Mouse (Mus musculus) liver, embryonic 11.5 days (tissue): ENCODE data around the gene Thsd7a. TPM values are rescaled to one million over a fixed set of nuclear protein-coding genes. Genes with fewer than 3 reads are reported as not detected.
A peak's percentile ranks its signal among the peaks of the same experiment; 100 is the strongest.

ENCODE experiments used
- ATAC-seq: fragments of 200-750 bp; cut with Nextera tagmentation; replicated peaks from 2 replicates; pipeline ENCODE4 v1.8.0; 2017; ENCODE audit warnings: moderate number of reproducible peaks, mild to moderate bottlenecking, moderate TSS enrichment, moderate library complexity; ENCODE audit not compliant: low FRiP score
- DNase-seq: peaks from one replicate; pipeline ENCODE4 v3.0.0-alpha.2; 2017; ENCODE audit warnings: low spot score
- H3K27ac ChIP-seq: fragments of 300-500 bp; sonication (generic); 2 replicates; pipeline ENCODE4 v1.5.1; 2014; ENCODE audit warnings: mild to moderate bottlenecking, low read depth, low read length, control low read depth
- H3K27me3 ChIP-seq: fragments of 300-500 bp; sonication (generic); replicated peaks from 2 replicates; pipeline ENCODE4 v1.6.1; 2014; ENCODE audit warnings: low read length, mixed read lengths; ENCODE audit not compliant: control insufficient read depth, insufficient read depth
- H3K36me3 ChIP-seq: fragments of 300-500 bp; sonication (generic); 2 replicates; pipeline ENCODE4 v1.6.1; 2014; ENCODE audit warnings: mild to moderate bottlenecking, low read length, moderate library complexity, mixed read lengths; ENCODE audit not compliant: control insufficient read depth, insufficient read depth
- H3K4me1 ChIP-seq: fragments of 300-500 bp; sonication (generic); replicated peaks from 2 replicates; pipeline ENCODE4 v1.6.1; 2014; ENCODE audit warnings: low read length, mixed read lengths; ENCODE audit not compliant: control insufficient read depth, insufficient read depth
- H3K4me2 ChIP-seq: fragments of 300-500 bp; sonication (generic); 2 replicates; pipeline ENCODE4 v1.6.1; 2014; ENCODE audit warnings: mild to moderate bottlenecking, control low read depth, moderate library complexity
- H3K4me3 ChIP-seq: fragments of 300-500 bp; sonication (generic); 2 replicates; pipeline ENCODE4 v1.5.1; 2014; ENCODE audit warnings: low read depth, low read length, control low read depth
- H3K9ac ChIP-seq: fragments of 300-500 bp; sonication (generic); 2 replicates; pipeline ENCODE4 v1.6.1; 2014; ENCODE audit warnings: low read depth, low read length, control low read depth
- H3K9me3 ChIP-seq: fragments of 300-500 bp; sonication (generic); 2 replicates; pipeline ENCODE4 v1.6.1; 2016; ENCODE audit warnings: low read length, inconsistent platforms, mixed read lengths; ENCODE audit not compliant: control insufficient read depth
- WGBS: fragments of 180-500 bp; shearing (Covaris S2); extraction: QIAGEN DNeasy Blood & Tissue Kit; methylation state at CpG from one replicate; pipeline ENCODE4 v1.1.7; 2014; 5-methylcytosine and 5-hydroxymethylcytosine counted together
- polyA plus RNA-seq: library from polyadenylated mRNA; unstranded; fragments of >200 nt; fragmentation: Nextera tagmentation; extraction: Ambion mirVana; gene quantifications from 2 replicates; pipeline ENCODE4 v1.2.1, GENCODE M21; 2014

The Thsd7a gene
- polyA plus RNA-seq: 0.40 and 0.80 TPM in 2 replicates

DNA sequence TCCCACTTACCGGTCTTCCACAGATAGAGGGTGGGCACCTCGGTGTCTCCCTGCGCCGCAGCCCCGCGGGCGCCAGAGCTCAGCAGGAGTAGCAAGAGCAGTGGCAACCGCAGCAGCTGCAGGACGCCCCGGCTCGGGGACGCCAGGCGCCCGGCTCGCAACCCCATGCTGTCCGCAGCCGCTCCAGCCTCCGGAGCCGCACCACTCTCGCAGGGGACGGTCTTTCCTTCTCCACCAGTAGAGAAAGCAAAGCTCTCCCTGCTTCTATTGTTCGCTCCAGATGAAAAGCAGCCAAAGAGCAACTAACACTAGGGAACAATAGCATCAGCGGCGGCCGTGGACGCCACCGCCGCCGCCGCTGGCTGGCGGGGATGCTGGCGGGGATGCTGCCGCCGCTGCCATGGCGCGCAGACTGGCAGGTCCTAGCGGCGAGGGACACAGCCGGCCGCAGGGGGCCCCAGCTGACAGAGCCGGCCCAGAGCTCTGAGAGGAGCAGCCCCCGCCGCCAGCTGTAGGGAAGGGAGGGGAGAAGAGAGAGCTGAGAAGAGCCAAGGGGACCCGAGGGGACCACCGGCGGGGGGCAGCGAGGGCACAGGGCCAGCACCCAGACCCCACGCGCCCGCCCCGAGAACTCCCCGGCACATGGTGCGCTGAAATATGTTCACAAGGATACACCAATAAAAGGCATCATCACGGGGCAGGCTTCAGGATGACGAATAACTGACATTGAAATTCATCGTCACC lies at the start of gene Thsd7a:
Gene Thsd7a, minus strand, starts transcription at position 624 of the 744 bp plus-strand sequence.
- Histone ChIP-seq H3K4me1 (no peaks in the 10 kb centered on the region), H3K4me3 (peak within 1 kb of the TSS; percentile 52), H3K9me3 (no peaks in the 10 kb centered on the region), H3K9ac (peak within 1 kb of the TSS; percentile 31; the same call in 1 of the 2 replicates), H3K36me3 (no peaks in the 10 kb centered on the region), H3K27me3 (peaks cover 8% of the 10 kb centered on the region), H3K27ac (no peak within 1 kb of the TSS), H3K4me2 (peak within 1 kb of the TSS; percentile 91)
- ATAC-seq (peak; percentile 69), DNase-seq (peak; percentile 64)
- under 1% methylated on average over 54 of the region's 56 CpGs for WGBS

DNA sequence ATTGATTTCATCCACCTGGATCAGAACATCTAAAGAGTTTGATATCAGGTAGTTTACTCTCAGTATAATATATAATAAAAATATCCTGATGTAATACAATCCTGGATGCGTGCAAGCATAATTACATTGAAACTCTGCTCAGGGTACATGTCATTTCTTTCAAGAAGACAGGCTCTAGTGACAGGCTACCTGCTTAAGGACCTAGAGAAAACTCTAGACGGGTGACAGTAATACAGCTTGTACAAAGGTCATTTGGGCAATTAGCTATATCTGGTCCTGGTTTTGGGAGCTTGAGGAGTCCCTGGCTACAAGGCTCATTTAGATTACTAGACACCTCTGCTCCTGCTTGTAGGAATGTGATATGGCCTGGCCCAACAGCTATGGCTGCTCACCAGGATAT lies 37.9 kb upstream of the Thsd7a start:
- H3K9ac ChIP-seq: no peak overlapping the region
- no peak for DNase-seq
- no peak overlapping the region for H3K27ac ChIP-seq
- 61% methylated on average over 2 of the region's 2 CpGs for WGBS
- no peak for ATAC-seq
- H3K4me2 ChIP-seq: no peak overlapping the region
- H3K9me3 ChIP-seq: no peaks in the 10 kb centered on the region
- no peaks in the 10 kb centered on the region for H3K27me3 ChIP-seq
- no peak overlapping the region for H3K4me3 ChIP-seq
- H3K36me3 ChIP-seq: no peaks in the 10 kb centered on the region
- no peaks in the 10 kb centered on the region for H3K4me1 ChIP-seq

DNA sequence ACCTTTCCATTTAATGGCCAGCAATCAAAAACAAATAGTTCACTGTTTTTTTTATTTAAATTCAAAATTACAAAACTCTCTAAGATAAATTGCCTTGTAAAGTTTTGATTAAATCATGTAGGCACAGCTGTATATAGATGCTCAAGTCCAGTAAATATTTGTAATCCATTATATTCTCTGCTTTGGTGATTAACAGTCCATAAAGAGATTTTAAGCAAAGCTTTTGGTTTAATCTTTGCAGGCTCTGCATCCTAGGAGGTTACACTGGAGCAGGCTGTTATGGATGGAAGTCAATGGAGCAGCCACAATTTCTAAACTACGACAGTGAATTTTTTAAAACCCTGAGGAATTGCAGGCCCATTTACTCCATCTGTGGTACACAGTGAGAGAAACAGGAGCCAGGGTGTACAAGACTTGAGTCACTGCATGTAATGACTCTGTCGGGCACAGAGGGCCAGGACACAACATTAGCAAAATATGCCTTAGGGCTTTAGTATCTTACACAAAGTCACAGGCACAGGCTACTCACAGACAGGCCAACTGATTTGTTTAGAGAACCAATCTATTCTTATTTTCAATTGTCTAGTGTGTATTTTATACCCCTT lies 37.3 kb upstream of the Thsd7a start:
- ATAC-seq (no peak), DNase-seq (no peak)
- H3K4me2 ChIP-seq: no peak overlapping the region
- WGBS: 76% methylated on average over 2 of the region's 2 CpGs
- H3K27me3 ChIP-seq: no peaks in the 10 kb centered on the region
- no peak overlapping the region for H3K27ac ChIP-seq
- H3K4me1 ChIP-seq: no peaks in the 10 kb centered on the region
- H3K4me3 ChIP-seq: no peak overlapping the region
- H3K36me3 ChIP-seq: no peaks in the 10 kb centered on the region
- H3K9ac ChIP-seq: no peak overlapping the region
- no peaks in the 10 kb centered on the region for H3K9me3 ChIP-seq

DNA sequence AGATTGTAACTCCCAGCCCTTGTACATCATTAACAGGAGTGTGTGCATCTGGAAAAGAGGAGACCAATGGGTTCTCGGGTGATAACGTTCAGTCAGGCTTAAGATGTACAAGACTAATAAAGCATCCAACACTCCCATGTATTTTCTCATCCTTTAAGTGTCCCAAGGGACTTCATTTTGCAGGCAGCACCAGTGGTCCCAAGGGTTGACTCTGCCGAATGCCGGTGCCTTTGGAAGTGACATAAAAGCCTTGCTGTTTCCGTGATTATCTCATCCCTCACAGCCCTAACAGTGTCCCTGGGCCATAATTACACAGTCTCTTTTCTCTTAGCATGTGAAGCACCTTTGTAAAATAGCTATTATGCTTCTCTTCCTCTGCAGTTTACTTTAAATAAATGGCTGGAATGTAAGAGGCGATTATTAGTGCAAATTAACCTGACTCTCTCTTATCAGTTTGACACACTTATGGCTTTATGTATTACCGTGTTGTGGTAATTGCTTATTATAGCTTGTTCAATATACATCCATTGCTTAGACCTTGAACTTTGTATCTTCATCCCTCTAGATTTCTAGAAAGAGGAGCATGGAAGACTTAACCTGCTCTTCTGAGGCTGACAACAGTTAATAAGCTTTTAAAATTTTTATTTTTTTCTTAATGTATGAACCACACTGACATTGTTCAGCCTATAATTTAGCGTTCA lies 35.9 kb upstream of the Thsd7a start:
- WGBS: 84% methylated on average over 8 of the region's 8 CpGs
- no peaks in the 10 kb centered on the region for H3K36me3 ChIP-seq
- no peaks in the 10 kb centered on the region for H3K27me3 ChIP-seq
- no peaks in the 10 kb centered on the region for H3K9me3 ChIP-seq
- no peak overlapping the region for H3K9ac ChIP-seq
- DNase-seq: no peak
- no peak overlapping the region for H3K4me3 ChIP-seq
- H3K27ac ChIP-seq: no peak overlapping the region
- no peaks in the 10 kb centered on the region for H3K4me1 ChIP-seq
- no peak for ATAC-seq
- H3K4me2 ChIP-seq: no peak overlapping the region

DNA sequence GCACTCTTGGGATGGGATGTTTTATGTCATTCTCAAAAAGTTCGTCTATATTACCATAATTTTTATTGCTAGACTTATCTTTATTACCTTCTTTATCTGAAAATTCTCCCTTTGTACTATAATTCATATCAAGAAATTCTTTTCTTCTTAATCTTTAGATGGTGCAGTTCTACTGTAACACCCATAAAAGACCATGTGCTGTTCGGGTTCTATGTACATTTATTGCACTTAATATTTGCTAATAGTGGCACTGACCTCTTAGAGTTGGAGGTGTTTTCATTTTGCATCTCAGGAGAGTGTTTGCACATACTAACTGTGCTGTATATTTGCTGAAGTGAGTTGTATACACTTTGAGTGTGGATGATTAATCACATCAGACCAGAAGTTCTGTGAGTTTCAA lies 23.6 kb upstream of the Thsd7a start:
- H3K27ac ChIP-seq: no peak overlapping the region
- no peak overlapping the region for H3K4me3 ChIP-seq
- H3K4me1 ChIP-seq: no peaks in the 10 kb centered on the region
- H3K36me3 ChIP-seq: no peaks in the 10 kb centered on the region
- no peaks in the 10 kb centered on the region for H3K27me3 ChIP-seq
- ATAC-seq (no peak), DNase-seq (no peak)
- 62% methylated on average over 2 of the region's 2 CpGs for WGBS
- no peak overlapping the region for H3K4me2 ChIP-seq
- no peak overlapping the region for H3K9ac ChIP-seq
- no peaks in the 10 kb centered on the region for H3K9me3 ChIP-seq

DNA sequence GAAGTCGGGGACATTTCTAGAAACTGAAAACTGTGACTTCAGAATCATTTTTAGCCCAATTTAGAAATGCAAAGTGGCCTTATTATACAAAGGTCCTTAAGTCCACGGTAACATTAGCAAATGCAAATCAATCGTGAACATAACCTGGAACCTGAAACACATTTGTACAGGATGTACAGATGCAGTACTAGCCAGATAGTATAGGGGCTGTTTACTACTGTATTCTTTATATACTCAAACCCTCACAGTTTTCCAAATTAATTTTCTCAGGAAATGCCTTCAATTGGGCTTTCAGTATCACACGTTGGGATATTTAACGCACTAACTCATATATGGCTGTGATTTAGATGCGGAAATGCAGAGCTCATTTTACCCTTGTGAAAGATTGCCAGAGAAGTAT lies 16.0 kb upstream of the Thsd7a start:
- WGBS: 75% methylated on average over 6 of the region's 6 CpGs
- Histone ChIP-seq H3K4me1 (no peaks in the 10 kb centered on the region), H3K4me3 (no peak overlapping the region), H3K9ac (no peak overlapping the region), H3K36me3 (no peaks in the 10 kb centered on the region), H3K27me3 (no peaks in the 10 kb centered on the region), H3K27ac (no peak overlapping the region), H3K4me2 (no peak overlapping the region), H3K9me3 (no peaks in the 10 kb centered on the region)
- DNase-seq (no peak), ATAC-seq (no peak)

DNA sequence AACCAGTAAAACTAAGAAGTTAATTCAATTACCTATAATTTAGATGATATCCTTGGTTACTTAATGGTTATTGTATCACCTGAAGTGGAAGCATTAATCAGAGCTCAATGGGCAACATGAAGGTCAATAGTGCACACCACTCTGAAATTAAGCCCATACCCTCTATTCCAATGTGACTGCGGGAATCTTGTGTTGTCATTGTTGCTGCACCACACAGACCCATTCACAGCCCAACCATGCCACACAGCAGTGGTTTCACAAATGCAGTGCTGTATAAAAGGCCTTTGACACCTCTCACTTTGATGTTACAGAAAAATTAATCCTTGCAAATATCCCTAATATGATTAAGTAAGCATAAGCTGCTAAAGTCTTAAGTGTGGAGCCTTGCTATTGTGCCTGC lies 15.4 kb upstream of the Thsd7a start:
- Histone ChIP-seq H3K36me3 (no peaks in the 10 kb centered on the region), H3K4me1 (no peaks in the 10 kb centered on the region), H3K4me2 (no peak overlapping the region), H3K9me3 (no peaks in the 10 kb centered on the region), H3K27ac (no peak overlapping the region), H3K27me3 (no peaks in the 10 kb centered on the region), H3K4me3 (no peak overlapping the region), H3K9ac (no peak overlapping the region)
- WGBS: 78% methylated on average over 1 of the region's 1 CpGs
- DNase-seq (no peak), ATAC-seq (no peak)

DNA sequence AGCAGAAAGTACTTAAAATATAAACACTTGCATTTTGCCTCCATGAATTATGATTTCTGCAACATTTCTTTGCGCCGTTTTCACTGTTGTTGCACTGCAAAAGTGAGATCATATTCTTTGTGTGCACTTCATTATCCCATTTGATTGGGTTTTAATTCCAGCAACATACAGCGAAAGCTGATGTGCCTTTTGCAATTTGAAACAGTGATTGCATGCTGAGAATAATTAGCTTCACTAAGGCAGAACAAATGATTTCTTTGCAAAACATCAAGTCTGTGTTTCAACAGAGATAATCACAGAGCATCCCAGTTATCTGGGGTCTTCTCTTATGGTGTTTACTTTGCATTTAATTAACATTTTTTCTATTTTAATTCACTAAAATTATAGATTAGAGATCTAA lies 14.6 kb upstream of the Thsd7a start:
- Histone ChIP-seq H3K27ac (no peak overlapping the region), H3K9me3 (no peaks in the 10 kb centered on the region), H3K9ac (no peak overlapping the region), H3K36me3 (no peaks in the 10 kb centered on the region), H3K4me1 (no peaks in the 10 kb centered on the region), H3K4me2 (no peak overlapping the region), H3K4me3 (no peak overlapping the region), H3K27me3 (no peaks in the 10 kb centered on the region)
- no peak for DNase-seq
- no peak for ATAC-seq
- WGBS: 84% methylated on average over 3 of the region's 3 CpGs
